Mouse (Mus musculus) lung, adult 2 months (tissue): ENCODE measurements around the gene Kmt5c.

Experiments used
- CTCF ChIP-seq: fragments of 200-500 bp; IDR thresholded peaks from 2 replicates; pipeline ENCODE4 v1.5.1; 2011; ENCODE audit warnings: mild to moderate bottlenecking, low read length, control low read depth; ENCODE audit not compliant: insufficient read depth
- POLR2A ChIP-seq: fragments of 200-500 bp; IDR thresholded peaks from 2 replicates; pipeline ENCODE4 v1.6.1; 2011; ENCODE audit warnings: low read depth, mild to moderate bottlenecking, control low read depth, low read length, borderline replicate concordance; ENCODE audit errors: extremely low read depth

DNA sequence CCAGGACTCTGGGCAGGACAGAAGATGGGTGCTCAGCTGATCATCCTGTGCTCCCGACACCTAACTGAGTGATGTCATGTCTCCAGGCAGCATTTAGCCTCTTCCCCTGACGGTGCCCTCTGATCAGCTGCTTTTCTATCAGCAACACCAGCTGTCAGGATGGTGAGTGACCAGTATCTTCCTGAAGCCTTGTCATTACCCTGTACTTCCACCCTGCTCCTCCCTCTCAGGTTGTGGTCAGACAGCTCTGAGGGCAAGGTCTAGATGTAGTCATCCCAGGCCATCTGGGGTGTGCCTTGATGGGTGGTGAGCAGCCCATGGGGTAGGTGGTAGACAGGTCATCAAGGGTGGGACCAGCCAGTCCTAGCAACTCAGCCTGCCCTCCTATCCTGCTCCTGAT, 9.3 kb downstream of the Kmt5c start:
- TF ChIP-seq POLR2A: no peak
- no peak for TF ChIP-seq CTCF
